Mouse (Mus musculus) skeletal muscle tissue, adult 2 months (tissue): ENCODE measurements at regions not wholly inside any gene's neighbourhood (a gene's known extent, or its start where the extent isn't known, plus 50 kb on each side); places are given as distances from the start of the nearest gene placed in this dataset.
A peak's percentile ranks its signal among the peaks of the same experiment; 100 is the strongest.
"Not testable (repeated sequence)": the region's sequence is repeated elsewhere in the genome, so short reads cannot be mapped to it uniquely, and the experiment has no call there.

ENCODE experiments used
- DNase-seq: peaks from one replicate; pipeline ENCODE4 v3.0.0-alpha.2; 2012; ENCODE audit warnings: low read depth, low spot score

DNA sequence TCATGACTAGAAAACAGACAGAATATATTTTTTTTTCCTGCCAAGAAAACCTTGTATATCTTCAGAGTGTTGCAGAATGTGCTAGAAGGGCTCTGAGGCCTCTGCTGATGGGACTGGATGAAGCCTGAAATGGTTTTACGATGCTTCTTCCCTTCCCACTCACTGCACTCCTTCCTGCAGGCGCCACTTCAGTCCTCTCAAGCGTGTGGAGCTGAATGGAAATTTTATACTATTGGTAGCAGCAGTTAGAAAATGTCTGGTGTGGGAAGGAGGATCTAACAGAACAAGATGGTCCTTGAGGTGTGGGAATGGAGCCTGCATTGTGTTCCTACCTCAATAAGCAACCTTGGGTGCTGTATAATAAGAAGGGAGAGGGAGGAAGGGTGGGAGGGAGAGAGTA is 166.1 kb upstream of the Smlr1 start:
- DNase-seq = no peak

DNA sequence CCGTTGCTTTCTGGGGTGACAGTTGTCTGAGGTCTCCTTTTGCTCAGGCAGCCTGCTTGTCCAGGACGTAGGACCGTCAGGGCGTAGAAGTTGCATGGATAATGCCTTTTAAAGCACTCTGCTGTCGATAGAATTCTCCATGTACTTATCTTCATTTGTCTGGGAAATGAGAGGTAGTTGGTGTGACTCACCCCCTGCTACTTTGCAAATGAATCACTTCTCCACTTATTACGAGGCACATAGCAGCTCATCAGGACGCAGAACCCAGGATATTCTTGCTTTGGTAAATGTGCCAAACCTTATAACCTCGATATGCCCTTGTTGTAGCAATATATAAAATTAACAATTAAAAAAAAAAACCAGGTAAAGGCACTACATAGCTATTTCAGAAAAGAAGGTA is 159.7 kb upstream of the Smlr1 start:
- DNase-seq = no peak

DNA sequence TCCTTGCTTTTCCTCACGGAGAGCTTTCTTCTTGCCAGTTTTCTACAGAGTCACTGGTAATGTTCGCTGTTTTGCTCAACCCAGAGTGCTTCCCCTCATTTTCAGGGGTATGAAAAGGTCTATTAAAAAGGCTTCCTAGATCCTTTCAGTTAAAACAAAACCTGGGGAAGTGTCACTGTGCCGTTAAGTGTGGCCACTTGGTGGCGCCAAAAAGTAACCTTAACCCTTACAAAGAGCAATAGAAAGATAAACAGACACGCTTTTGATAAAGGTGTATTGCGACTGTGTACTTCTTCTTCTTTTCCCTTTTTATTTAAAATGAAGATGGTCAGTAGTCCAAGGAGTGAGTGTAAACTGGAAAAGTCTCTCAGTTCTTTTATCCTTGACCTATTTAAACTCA is 145.2 kb upstream of the Smlr1 start:
- DNase-seq = peak; percentile 4

DNA sequence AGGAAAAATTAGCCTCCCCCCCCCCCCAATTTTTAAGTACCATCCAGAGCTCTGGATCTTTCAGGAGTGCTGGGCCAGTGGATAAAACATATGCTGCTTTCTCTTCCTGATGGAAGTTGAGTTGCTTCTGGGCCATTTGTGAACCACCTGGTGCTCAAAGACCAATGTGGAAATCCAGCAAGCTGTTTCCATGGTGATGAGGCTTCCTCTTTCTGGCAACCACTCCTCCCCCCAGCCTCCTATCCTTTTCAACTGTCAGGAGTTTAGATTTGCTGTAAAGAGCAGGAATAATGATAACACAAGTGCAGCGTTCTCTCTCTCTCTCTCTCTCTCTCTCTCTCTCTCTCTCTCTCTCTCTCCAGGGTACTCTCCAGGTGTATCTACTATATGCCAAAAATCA is 141.8 kb upstream of the Smlr1 start:
- no peak for DNase-seq

DNA sequence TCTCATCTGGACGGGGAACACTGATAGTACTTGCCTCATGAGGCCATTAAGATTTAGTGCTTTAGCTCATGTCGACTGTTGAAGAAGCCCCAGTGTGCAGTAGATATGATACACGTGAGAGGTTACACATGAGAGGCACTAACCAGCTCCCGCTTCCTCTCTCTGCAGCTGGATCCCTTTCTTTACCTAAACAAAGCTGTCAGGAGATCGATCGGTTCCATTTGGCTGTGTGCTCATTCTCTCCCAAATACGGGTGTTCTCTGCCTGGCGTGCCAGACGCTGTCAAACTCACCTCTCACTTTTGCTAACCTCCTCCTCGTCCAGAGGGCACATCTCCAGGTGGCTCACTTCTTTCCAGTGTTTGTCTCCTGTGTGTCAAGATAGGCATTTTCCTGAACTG is 139.3 kb upstream of the Smlr1 start:
- DNase-seq = no peak

DNA sequence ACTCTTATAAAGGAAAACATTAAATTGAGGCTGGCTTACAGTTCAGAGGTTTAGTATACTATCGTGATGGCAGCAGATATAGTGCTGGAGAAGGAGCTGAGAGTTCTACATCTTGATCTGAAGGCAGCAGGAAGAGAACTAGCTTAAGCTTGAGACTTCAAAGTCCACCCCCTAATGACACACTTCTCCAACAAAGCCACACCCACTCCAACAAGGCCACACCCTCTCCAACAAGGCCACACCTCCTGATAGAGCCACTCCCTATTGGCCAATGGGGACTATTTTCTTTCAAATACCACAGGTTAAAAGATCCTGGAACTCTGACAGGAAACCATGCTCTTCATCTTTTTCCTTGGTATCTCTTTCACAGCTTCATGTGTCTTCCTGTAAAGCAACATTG is 134.0 kb upstream of the Smlr1 start:
- no peak for DNase-seq

DNA sequence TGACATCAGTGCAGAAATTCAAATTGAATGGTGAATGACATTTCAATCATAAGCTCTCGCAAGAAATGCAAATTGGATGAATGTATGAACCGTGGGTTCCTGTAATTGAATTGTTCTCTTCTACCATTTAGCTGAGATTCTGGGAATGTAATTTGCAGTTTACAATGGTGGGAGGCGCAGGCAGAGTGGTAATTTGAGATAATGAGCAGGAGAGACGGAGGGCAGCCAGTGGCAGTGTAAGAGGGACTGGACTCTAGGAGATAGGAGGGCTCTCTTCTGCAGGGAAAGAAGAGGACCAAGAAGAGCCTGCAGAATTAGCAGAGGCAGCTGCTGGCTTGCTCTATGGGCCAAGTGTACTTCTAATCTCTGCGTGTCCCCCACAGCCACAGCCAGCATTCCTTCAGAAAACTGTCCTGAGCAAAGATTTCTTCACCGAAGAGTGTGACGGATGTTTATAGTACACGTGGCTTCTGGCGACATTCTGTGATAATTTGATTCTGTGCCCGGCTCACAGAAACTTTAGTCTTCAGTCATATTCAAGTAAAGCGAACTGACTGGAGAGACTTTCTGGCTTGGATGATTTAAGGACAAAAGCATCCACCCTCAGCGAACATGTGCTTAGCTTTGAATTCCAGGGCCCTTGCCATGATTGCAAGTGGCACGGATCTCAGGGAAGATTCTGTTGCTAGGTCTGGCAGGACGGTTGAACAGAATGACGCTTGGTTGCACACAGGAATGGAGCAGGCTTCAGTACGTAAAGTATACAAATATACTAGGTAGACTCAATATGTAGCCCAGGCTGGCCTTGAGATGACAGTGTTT is 116.9 kb upstream of the Smlr1 start:
- peak; percentile 7 for DNase-seq

DNA sequence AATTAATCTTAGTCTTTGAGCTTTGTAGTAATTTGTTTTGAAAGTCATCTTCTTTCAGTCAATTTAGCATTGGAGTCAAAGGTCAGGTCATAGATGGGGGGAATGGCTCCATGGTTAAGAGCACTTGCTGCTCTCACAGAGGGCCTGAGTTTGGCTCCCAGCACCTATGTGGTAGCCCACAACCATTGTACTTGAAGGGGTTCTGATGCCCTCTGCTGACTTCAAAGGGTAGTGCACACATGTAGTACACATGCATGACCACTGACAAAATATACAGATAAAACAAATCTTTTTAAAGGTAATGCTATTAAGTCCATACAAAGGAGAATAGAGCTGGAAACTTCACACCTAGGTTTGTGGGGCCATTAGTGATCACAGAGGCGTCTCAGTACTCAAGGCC is 111.7 kb upstream of the Smlr1 start:
- no peak for DNase-seq

DNA sequence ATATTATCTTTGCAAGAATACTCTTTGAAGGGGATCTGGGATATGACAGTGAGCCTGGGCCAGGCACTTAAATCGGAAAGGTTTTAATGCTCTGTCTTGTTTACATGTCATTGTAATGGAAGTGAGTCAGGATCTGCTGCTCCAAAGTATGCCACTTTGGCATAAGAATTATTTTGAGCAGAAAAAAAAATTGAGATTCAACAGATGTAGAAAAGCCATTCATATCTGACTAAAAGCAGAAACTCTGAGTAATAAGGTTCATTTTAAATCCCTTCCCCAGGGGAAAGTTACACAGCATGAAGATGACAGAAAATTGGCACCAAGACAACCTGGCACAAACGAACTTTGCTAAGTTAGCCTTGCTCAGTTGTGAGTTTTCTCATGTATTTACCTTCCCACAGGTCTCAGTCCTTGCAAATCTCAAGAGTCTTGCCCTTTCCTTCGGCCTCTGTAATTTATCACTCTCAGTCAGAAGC is 107.5 kb upstream of the Smlr1 start:
- no peak for DNase-seq

DNA sequence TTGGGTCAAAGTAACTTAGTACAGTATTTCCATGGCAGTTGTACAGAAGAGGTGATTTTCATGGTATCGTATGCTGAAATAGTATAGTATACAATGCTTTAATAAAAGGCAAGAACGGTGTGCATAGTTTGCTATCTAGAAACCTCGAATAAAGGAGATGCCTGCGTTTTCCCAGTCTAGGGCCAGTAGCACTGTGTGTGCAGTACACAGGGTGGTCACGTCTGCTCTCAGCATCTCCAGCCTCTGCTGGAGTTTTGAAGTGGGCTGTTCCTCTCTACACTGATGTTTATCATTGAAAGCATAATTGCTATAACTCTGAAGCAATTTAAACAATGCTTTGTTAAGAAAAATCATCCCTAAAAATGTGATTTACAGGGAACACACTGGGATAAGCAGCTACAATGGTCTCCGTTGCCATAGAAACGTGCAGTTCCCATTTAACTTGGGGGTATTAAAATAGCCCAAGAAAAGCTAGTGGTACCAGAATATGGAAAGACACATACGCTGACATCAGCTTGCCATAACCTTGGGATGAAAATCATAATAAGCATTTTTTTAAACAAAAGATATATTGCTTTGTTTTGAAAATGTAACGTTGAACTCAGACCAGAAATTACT is 106.1 kb upstream of the Smlr1 start:
- no peak for DNase-seq

DNA sequence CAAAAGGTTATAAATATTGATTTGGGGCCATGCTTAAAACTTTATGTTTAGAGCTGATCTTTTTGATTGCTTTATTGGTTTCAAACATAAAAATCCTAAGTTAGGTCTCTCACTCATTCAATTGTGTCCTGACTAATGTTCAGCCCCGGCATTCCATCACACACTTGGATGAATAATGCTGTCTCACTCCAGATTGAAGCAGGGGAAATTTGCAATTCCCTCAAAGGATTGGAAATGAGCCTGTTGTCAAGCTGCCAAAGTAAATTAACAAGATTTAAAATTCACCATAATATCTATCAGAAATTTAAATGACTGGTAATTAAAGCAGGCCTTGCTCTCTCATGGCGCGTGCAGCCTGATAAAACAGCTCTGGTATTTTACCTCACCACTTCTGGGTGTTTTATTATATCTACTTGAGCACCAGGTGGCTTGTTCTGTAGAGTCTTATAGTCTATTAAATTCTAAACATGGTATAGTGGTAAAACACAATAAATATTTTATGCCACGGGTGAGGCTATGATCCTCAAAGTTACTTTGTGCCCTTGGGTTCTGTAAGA is 97.1 kb upstream of the Smlr1 start:
- DNase-seq = no peak

DNA sequence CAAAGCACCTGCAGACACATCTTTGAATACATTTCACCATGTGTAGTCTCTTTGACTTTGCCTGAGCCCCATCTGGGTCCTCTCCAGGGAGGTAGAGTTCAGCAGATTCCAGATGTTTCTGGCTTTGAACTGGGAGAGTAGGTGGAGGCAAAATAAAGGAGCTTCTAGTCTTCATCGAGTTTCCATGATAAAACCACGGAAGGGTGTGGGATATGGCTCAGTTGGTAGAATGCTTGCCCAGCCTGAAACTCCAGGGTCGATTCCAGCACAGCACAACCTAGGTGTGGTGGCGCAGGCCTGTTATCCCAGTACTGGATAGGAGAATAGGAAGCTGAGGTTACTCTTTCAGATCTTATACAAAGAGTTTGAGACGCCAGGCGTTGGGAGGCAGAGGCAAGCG is 96.2 kb upstream of the Smlr1 start:
- no peak for DNase-seq

DNA sequence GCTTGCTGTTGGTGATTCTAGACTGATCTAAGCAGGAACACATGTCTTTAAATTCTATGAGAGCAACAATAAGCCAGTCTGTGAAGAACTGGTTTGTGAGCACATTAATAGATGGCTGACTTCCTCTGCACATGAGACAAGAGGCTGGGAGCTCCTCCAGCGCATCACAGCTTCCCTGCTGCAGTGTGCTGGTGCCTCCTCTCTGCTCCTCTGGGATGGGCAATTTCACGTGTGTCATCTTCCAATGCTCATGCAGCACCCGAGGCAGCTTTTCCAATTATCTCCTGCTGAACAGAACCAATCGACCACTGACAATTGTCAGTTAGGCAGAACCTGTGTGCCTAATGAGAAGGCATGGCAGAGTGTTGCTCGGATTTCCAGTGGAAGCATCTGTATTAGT is 86.5 kb upstream of the Smlr1 start:
- no peak for DNase-seq

DNA sequence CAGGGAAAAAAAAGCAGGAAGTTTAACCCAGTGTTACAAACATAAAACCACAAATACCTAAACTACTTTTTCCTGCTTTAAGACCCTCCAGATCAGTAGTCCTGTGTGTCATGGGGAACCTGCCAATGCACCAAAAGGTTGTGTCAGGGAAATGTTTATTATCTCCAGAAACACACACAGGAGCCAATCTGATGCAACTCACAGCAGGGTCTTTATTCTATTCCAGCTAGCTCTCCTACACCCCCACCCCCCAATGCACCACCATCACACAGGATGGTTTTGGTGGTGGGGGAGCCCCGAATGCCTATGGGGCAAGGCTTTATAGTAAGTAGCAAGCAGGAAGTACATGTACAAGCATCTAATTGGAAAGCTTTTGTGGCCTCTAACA is 85.7 kb upstream of the Smlr1 start:
- DNase-seq = not testable (repeated sequence)

DNA sequence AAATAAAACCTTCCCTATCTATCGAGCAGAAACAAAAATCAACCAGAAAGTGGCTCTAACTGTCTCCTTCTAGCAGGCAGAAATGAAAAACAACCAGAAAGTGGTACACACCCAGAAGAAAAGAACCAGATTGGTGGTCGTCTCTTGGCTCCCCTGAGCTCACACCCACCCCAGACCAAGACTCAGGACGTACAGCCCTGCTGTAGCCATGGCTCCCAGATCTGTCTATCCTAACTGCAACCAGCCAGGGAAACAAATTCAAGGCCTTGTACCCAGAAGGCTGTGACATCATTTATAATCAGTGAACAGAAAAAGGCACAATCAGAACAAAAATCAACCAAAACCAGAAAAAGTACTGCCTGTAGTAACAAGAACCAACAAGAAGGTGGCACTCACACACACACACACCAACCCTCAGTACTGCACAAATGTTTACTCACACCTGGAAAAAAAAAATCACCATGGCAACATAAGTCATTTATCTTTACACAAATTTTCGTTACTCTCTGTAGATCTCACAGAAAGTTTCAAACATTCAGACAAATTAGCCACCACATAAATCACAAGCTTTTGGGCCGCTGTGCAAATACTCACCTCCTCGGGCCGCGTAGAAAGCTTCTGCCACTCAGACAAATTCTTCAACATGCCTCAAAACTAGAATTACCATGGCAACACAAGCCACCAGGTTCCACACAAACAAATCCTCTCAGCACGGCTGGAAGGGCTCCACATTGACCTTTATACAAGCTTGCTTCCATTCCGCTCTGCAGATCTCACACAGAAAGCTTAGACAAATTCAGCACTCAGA is 85.1 kb upstream of the Smlr1 start:
- no peak for DNase-seq

DNA sequence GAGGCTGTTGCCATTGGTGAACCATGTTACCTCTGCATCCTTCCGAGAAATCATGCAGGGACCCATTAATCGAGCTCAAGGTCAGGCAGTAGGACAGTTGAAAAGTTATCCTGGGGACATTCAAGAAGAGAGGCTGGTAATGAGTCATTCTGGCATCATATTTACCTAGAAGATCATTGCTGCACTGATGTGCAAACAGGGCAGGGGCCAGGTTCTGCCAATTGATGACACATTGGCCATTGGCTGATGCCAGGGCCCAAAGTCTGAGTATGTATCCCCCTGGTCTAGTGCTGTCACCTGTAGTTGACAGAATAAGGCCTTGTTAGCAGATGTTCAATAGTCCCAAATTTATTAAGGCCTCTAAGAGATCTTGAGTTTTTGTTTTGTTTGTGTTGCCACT is 83.6 kb upstream of the Smlr1 start:
- DNase-seq = no peak

DNA sequence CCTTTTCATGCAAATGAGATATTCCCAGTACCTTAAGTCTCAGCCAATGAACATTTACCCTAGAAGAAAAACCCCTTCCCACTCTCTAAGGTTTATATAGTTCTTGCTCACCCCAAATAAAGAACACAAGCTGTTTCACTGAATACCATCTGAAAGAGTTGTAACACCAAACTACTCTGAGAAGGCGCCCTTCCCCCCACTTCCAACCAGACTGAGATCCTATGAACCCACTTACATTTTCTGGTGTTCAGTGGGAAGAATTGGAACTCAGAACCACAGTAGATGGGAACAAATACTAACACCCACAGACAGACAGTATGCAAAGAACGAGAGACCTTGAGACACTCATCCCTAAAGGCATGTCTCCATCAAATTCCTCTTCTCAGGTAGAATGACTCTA is 65.4 kb upstream of the Smlr1 start:
- DNase-seq = no peak

DNA sequence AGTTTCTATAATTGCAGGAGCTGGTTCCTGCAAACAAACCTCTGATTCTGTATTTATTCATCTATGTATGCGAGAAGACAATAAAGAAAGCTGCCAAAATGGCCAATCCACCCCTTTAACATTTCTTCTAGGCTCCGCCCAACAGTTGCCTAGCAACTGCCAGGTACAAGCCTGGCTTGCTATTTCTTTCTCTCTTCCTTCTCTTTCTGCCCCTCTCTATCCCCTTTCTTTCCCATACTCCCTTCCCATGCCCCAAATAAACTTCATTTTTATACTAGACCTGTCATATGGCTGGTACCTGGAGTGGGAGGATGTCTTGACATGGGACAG is 53.2 kb upstream of the Smlr1 start:
- DNase-seq = no peak

DNA sequence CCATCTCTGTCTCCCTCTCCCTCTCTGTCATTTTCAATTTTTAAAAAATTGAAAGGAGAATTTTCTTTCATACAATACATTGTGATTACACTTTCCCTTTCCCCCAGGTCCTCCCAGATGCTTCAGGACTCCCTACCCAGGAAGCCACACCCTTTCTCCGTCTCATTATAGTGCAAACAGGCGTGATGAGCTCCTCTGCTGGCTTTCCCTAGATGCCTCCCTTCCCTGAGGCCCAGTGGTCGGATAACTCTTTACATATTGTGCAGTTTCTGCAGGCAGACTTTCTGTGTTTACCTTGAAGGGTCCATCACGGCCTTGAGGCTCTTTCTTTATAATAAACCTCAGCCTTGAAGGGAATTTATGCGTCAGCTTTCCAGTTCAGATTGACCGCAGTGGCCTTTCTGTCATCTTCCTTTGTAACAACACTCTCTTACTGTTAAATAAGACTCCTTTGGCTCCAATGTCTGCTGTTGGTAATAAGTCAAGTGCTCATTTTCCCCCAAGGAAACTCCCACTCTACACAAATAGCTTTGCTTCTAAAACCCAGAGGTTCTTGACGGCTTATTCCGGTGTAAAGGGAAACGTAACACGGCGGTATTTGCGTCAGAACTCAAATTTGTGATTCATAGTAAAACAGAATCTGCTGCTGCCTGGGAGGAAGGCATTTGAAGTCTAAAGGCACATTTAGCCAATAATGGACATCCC is 52.7 kb upstream of the Smlr1 start:
- DNase-seq = no peak
